Mouse (Mus musculus) liver, embryonic 15.5 days (tissue): ENCODE results near the gene Trmt11. TPM values are rescaled to one million over a fixed set of nuclear protein-coding genes. Genes with fewer than 3 reads are reported as not detected.

ENCODE experiments used
- ATAC-seq: fragments of 200-750 bp; cut with Nextera tagmentation; 2 replicates; pipeline ENCODE4 v1.8.0; 2017; ENCODE audit warnings: moderate number of reproducible peaks, mild to moderate bottlenecking, moderate library complexity; ENCODE audit not compliant: insufficient read depth
- H3K27ac ChIP-seq: fragments of 300-500 bp; sonication (generic); replicated peaks from 2 replicates; pipeline ENCODE4 v1.5.1; 2015; ENCODE audit warnings: mild to moderate bottlenecking, inconsistent platforms
- H3K27me3 ChIP-seq: fragments of 300-500 bp; sonication (generic); 2 replicates; pipeline ENCODE4 v1.6.1; 2015; ENCODE audit warnings: mild to moderate bottlenecking, inconsistent platforms
- H3K36me3 ChIP-seq: fragments of 300-500 bp; sonication (generic); replicated peaks from 2 replicates; pipeline ENCODE4 v1.6.1; 2015; ENCODE audit warnings: moderate library complexity, mild to moderate bottlenecking, inconsistent platforms
- H3K4me1 ChIP-seq: fragments of 300-500 bp; sonication (generic); replicated peaks from 2 replicates; pipeline ENCODE4 v1.6.1; 2015; ENCODE audit warnings: inconsistent platforms
- H3K4me2 ChIP-seq: fragments of 300-500 bp; sonication (generic); 2 replicates; pipeline ENCODE4 v1.6.1; 2015; ENCODE audit warnings: moderate library complexity, mild to moderate bottlenecking, inconsistent platforms
- H3K4me3 ChIP-seq: fragments of 300-500 bp; sonication (generic); replicated peaks from 2 replicates; pipeline ENCODE4 v1.5.1; 2015; ENCODE audit warnings: mild to moderate bottlenecking, inconsistent platforms
- H3K9ac ChIP-seq: fragments of 300-500 bp; sonication (generic); 2 replicates; pipeline ENCODE4 v1.6.1; 2015; ENCODE audit warnings: moderate library complexity, mild to moderate bottlenecking, inconsistent platforms
- H3K9me3 ChIP-seq: fragments of 300-500 bp; sonication (generic); replicated peaks from 2 replicates; pipeline ENCODE4 v1.6.1; 2016; ENCODE audit warnings: inconsistent platforms
- WGBS: fragments of 180-500 bp; shearing (Covaris S2); methylation state at CpG from one replicate; pipeline ENCODE4 v1.1.7; 2015; ENCODE audit warnings: mixed read lengths; ENCODE audit not compliant: insufficient replicate concordance; 5-methylcytosine and 5-hydroxymethylcytosine counted together
- polyA plus RNA-seq: library from polyadenylated mRNA; unstranded; fragments of >200 nt; fragmentation: Nextera tagmentation; extraction: Ambion mirVana; gene quantifications from 2 replicates; pipeline ENCODE4 v1.2.1, GENCODE M21; 2015

The Trmt11 gene
- polyA plus RNA-seq, 1 experiment from 2014 or later, result 14.7 TPM

DNA sequence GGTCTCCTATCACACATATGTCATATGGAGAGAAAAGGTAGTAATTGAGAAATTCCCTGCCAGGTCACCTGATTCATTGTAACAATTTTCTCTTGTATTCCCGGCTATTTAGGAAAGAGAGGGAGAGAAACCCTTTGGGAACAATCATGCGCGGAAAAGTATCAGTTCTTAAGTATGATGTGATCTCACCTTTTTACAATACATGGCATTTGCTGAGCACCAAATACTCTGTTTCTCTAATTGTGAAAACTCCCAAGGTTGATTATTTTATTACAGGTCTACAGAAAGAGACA, 18.3 kb upstream of the Trmt11 start:
- Histone ChIP-seq H3K4me1 (peaks cover 14% of the 10 kb centered on the region), H3K27ac (peak overlapping the region; percentile 97), H3K27me3 (peaks cover 7% of the 10 kb centered on the region; the same call in 1 of the 2 replicates), H3K36me3 (no peaks in the 10 kb centered on the region), H3K4me2 (peak overlapping the region; percentile 79), H3K4me3 (peak overlapping the region; percentile 74), H3K9me3 (no peaks in the 10 kb centered on the region), H3K9ac (peak overlapping the region; percentile 71)
- no peak for ATAC-seq
- WGBS, result 43% methylated on average over 3 of the region's 3 CpGs

DNA sequence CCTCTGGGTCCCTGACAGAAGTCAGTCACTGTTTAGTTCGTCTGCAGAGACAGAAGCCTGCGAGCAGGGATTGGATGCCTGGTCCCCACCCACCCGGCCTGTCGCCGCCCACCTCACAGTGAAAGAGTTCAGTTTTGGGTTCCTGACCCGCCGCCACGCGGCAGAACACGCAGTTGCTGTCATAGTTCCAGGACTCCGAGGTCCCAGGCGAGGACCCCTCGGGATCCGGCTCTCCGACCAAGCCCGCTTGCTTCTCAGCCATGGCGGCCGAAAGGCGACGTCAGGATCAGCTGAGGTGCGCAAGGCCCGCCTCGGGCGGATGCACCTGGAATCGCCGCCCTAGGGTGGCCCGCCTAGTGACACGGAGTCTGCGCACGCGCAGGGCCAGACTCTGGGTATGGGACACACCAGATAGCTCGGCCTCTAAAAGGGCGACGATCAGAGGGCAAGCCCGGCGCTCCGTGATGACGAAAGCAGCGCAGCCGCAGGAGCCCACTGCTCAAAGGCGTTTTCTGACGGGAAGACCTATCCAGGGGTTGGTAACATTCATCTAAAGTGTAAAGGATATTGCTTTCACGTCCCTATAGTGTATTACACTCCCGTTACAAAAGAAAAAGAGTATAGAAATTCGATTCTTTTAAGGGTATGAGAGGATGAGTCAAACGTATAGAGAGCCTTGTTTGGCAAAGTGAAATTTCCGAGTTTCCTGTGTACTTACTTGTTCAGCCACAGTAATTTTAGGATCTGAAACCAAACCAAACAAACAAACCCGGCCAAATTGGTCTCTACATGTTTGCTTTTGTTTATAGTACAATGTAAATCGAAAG, 17.8 kb upstream of the Trmt11 start:
- H3K4me3 ChIP-seq, result peak overlapping the region; percentile 74
- H3K9ac ChIP-seq, result peak overlapping the region; percentile 71
- no peaks in the 10 kb centered on the region for H3K9me3 ChIP-seq
- H3K27me3 ChIP-seq, result peaks cover 7% of the 10 kb centered on the region; the same call in 1 of the 2 replicates
- WGBS, result 1% methylated on average over 49 of the region's 49 CpGs
- peak overlapping the region; percentile 97 for H3K27ac ChIP-seq
- H3K36me3 ChIP-seq, result no peaks in the 10 kb centered on the region
- H3K4me2 ChIP-seq, result peak overlapping the region; percentile 79
- peaks cover 14% of the 10 kb centered on the region for H3K4me1 ChIP-seq
- peak; percentile 100 for ATAC-seq

DNA sequence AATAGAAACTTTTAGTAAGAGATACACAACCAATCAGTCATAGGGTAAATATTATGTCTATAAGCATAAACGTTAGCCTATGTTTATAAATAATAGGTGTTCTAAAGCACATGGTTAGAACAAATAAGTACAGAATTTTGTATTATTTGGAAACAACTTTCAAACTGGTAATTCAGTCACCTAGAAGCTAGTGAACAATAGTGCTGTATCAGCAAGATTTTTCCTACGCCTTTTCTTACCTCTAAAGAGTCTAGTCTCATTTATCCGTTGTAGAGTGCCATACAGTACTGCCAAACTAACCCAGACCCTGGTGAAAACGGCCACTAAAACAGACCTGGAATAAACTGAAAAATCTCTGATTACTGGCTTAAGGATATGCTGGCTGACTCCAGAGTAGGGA, 12.5 kb upstream of the Trmt11 start:
- H3K9ac ChIP-seq, result no peak overlapping the region
- H3K27me3 ChIP-seq, result no peaks in the 10 kb centered on the region
- no peak overlapping the region for H3K4me2 ChIP-seq
- H3K4me1 ChIP-seq, result peaks cover 28% of the 10 kb centered on the region
- H3K36me3 ChIP-seq, result peaks cover 3% of the 10 kb centered on the region; the same call in 1 of the 2 replicates
- WGBS, result 68% methylated on average over 4 of the region's 4 CpGs
- no peak overlapping the region for H3K4me3 ChIP-seq
- H3K27ac ChIP-seq, result no peak overlapping the region
- H3K9me3 ChIP-seq, result no peaks in the 10 kb centered on the region
- no peak for ATAC-seq

DNA sequence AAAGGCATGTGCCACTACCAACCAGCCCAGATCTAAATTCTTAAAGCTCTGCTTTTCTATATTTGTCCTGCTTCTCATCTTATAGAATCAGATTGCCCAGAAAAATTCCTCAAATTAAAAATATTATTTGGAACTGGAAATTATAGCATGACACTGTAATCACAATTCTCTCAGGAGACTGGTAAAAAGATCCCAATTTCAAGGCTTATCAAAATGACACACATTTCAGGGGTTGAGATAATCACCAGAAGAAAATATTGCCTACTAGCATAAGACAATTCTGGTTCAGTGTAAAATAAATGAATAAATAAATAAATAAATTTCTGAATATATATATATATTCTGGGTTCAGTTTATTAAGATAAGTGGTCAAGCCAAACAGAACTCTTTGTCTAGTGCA, 9.1 kb upstream of the Trmt11 start:
- peaks cover 3% of the 10 kb centered on the region for H3K36me3 ChIP-seq
- H3K4me3 ChIP-seq, result no peak overlapping the region
- H3K27me3 ChIP-seq, result no peaks in the 10 kb centered on the region
- H3K27ac ChIP-seq, result peak overlapping the region; percentile 53; the same call in 1 of the 2 replicates
- H3K9ac ChIP-seq, result no peak overlapping the region
- H3K4me1 ChIP-seq, result peaks cover 16% of the 10 kb centered on the region
- H3K9me3 ChIP-seq, result no peaks in the 10 kb centered on the region
- ATAC-seq, result no peak; the same call in 1 of the 2 replicates
- no peak overlapping the region for H3K4me2 ChIP-seq

DNA sequence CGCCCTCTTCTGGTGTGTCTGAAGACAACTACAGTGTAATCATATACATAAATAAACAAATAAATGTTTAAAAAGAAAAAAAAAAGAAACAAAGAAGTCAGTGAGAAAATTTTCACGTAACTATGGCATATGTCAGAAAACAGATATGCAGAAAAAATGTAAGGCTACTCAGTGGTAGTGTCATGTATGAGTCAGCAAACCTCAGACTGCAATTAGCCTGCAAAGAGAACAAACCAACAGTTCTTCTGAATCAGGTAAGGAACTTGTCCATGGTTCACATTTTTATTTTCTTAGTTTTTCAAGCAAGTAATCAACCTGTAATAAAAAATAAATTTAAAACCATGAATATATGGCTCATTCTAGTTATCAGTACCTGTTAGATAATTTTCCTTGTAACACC, 7.6 kb upstream of the Trmt11 start:
- no peak for ATAC-seq
- Histone ChIP-seq H3K4me3 (no peak overlapping the region), H3K9me3 (no peaks in the 10 kb centered on the region), H3K9ac (no peak overlapping the region), H3K27me3 (no peaks in the 10 kb centered on the region), H3K4me1 (peaks cover 16% of the 10 kb centered on the region), H3K27ac (no peak overlapping the region), H3K36me3 (peaks cover 3% of the 10 kb centered on the region), H3K4me2 (no peak overlapping the region)
- WGBS, result 50% methylated on average over 2 of the region's 2 CpGs

DNA sequence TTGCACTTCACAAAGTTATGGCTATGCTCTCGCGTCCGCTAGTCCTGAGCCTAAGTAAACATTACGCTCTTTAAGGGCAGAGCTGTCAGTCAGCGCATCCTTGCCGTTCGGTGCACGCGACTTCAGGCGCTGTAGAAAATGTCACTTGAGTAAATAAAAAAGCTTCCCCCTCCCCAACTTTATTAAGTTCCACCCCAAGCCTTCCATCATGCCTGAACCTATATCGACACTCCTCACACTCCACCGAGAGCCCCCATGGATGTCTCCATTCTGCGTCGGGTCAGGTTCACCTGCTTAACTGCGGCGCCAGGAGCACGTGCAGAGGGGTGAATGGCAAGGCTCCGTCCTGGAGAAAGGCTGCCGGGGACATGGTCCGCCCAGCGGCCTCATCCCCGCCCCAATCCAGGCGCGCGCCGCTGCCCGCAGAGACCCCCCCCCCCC, 435 bp downstream of the Trmt11 start:
- Histone ChIP-seq H3K4me2 (peak overlapping the region; percentile 84), H3K9me3 (no peaks in the 10 kb centered on the region), H3K4me3 (peak overlapping the region; percentile 88), H3K36me3 (peaks cover 18% of the 10 kb centered on the region; the same call in 1 of the 2 replicates), H3K27me3 (no peaks in the 10 kb centered on the region), H3K9ac (peak overlapping the region; percentile 81), H3K27ac (peak overlapping the region; percentile 86), H3K4me1 (peaks cover 20% of the 10 kb centered on the region)
- WGBS, result under 1% methylated on average over 21 of the region's 27 CpGs
- ATAC-seq, result peak; percentile 76

DNA sequence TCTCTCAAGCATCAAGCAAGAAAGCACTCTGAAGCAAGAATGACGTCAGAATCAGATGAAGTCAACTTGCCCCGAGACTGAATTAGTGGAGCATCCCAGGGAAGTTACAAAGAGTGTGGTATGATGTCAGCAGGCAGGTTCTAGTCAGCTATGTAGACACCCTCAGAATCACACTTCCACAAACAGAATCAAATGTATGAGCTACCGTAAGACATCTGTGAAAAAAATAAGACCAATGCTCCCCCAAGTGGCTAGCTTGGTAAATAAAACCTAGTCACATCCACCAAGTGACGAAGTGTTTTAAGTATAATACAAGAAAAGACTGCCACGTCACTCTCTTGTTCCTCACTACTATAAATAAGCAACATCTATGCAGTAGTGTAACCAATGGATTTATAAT, 13.5 kb downstream of the Trmt11 start:
- ATAC-seq, result no peak
- H3K36me3 ChIP-seq, result peaks cover 47% of the 10 kb centered on the region
- WGBS, result 65% methylated on average over 5 of the region's 5 CpGs

DNA sequence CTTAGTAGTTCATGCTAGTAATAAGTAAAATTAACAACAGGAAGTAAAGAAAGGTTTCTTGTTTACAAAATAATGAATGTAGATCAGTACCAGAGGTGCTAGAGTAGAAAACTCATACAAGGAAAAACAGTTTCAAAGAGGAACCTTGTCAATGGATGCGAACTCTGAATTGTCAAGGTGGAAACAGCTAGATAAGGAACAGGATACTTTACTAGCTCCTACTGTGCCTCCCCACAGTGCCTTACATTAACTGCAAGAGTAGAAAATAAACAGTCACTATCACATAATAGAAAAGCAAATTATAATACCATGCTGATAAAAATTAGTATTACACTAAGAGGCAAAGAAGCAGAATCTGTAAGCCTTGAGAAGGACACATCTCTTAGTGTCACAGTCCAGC, 14.9 kb downstream of the Trmt11 start:
- H3K27ac ChIP-seq, result no peak overlapping the region
- H3K4me1 ChIP-seq, result no peaks in the 10 kb centered on the region; the same call in 1 of the 2 replicates
- no peak overlapping the region for H3K4me3 ChIP-seq
- H3K4me2 ChIP-seq, result no peak overlapping the region
- peak; percentile 28; the same call in 1 of the 2 replicates for ATAC-seq
- H3K27me3 ChIP-seq, result no peaks in the 10 kb centered on the region
- H3K9ac ChIP-seq, result no peak overlapping the region
- no peaks in the 10 kb centered on the region for H3K9me3 ChIP-seq
- 52% methylated on average over 1 of the region's 1 CpGs for WGBS
- H3K36me3 ChIP-seq, result peaks cover 44% of the 10 kb centered on the region

More for the DNA sequence above, 13.5 kb downstream of the Trmt11 start:
- Histone ChIP-seq H3K9ac (no peak overlapping the region), H3K4me1 (no peaks in the 10 kb centered on the region), H3K27ac (no peak overlapping the region), H3K4me3 (no peak overlapping the region), H3K27me3 (no peaks in the 10 kb centered on the region), H3K4me2 (no peak overlapping the region), H3K9me3 (no peaks in the 10 kb centered on the region)

DNA sequence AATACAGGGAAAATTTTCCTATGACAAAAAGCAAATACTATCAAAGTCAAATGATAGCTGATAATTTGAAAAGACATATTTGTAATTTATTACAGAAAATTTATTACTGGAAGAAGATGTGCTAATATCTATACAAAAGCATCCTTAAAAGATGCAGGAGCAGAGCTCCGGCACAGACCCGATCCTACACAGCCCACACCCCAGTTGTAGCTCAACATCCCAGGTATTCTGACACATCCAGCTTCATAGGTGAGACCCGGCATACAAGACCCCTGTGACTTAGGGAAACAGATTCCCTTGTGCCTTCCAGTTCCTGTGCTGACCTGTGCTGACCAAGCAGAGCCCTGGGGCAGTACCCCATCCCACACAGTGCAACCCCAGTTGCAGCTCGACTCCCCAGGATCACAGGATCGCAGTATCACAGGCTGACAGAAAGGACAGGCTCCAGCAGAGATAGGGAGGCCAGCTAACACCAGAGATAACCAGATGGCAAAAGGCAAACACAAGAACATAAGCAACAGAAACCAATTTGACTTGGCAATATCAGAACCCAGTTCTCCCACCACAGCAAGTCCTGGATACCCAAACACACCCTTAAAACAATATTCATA, 22.8 kb downstream of the Trmt11 start:
- 66% methylated on average over 5 of the region's 5 CpGs for WGBS
- Histone ChIP-seq H3K9ac (no peak overlapping the region), H3K27ac (0 out of 2 replicates have a peak overlapping the region, but pooled peaks have one; percentile 19), H3K27me3 (no peaks in the 10 kb centered on the region), H3K9me3 (no peaks in the 10 kb centered on the region), H3K4me1 (peaks cover 4% of the 10 kb centered on the region), H3K4me3 (no peak overlapping the region), H3K4me2 (no peak overlapping the region), H3K36me3 (peaks cover 6% of the 10 kb centered on the region)
- peak; percentile 99 for ATAC-seq

DNA sequence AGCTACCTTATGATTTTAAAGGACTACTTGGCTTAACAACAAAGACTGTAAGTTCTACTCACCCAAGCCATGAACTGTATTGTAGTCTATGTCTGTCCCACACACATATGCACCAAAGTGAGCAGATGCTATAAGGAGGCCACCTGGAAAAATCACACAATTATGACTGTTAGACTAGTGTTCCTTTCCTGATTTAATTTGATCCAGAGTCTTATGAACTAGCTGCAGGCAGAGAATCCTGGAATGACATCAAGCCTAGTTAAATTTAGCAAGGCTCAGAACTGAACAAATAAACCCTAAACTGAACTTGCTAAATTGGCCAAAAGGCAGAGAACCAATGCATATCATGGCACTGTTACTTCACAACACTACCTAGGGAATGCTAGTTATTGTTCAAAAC, 34.2 kb downstream of the Trmt11 start:
- Histone ChIP-seq H3K27ac (no peak overlapping the region), H3K9me3 (no peaks in the 10 kb centered on the region), H3K36me3 (peaks cover 28% of the 10 kb centered on the region), H3K4me2 (no peak overlapping the region), H3K4me1 (no peaks in the 10 kb centered on the region), H3K4me3 (no peak overlapping the region), H3K9ac (no peak overlapping the region), H3K27me3 (no peaks in the 10 kb centered on the region)
- no peak for ATAC-seq

DNA sequence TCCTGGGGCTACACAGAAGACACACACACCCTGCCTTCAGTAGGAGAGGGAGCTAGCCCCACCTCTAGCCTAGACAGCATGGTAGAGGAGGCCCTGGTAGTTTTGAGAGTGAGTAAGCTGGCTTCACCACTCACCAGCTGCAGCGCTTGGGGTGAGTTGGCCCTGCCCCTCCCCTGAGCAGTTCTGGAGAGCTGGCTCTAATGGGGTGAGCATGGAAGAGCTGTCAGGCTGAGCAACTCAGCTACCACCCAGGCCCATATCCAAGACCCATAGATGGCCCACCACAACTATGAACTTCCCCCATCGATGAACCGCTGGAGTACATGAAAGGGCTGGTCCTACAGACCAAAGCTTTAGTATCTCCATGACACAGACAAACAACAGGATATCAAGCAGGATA, 35.9 kb downstream of the Trmt11 start:
- ATAC-seq, result no peak
- 63% methylated on average over 3 of the region's 3 CpGs for WGBS
- H3K36me3 ChIP-seq, result peaks cover 42% of the 10 kb centered on the region

More for the DNA sequence above, 35.9 kb downstream of the Trmt11 start:
- Histone ChIP-seq H3K4me2 (no peak overlapping the region), H3K9ac (no peak overlapping the region), H3K4me3 (no peak overlapping the region), H3K27me3 (no peaks in the 10 kb centered on the region), H3K4me1 (no peaks in the 10 kb centered on the region), H3K27ac (no peak overlapping the region), H3K9me3 (no peaks in the 10 kb centered on the region)
